Mouse (Mus musculus) right cerebral cortex, postnatal 25 days (tissue): ENCODE results near the gene Padi3.

ENCODE experiments used
- DNase-seq: peaks from one replicate; pipeline ENCODE4 v3.0.0; 2022

The Padi3 gene

GRCm38 (mm10) chr4:140810458-140811260, at the start of gene Padi3:
Gene Padi3 (minus strand): TSS chr4:140810648.
- DNase-seq: no peak

- DNase-seq: no peak
Observed at GRCm38 (mm10) chr4:140859291-140859690, 48.8 kb upstream of the Padi3 start.

GRCm38 (mm10) chr4:140857813-140858212, 47.4 kb upstream of the Padi3 start:
- no peak for DNase-seq

GRCm38 (mm10) chr4:140857041-140857440, 46.6 kb upstream of the Padi3 start:
- no peak for DNase-seq

- DNase-seq: no peak
Observed at GRCm38 (mm10) chr4:140855151-140855550, 44.7 kb upstream of the Padi3 start.

- DNase-seq: no peak
Observed at GRCm38 (mm10) chr4:140854455-140854864, 44.0 kb upstream of the Padi3 start.

GRCm38 (mm10) chr4:140853626-140854025, 43.2 kb upstream of the Padi3 start:
- no peak for DNase-seq

- no peak for DNase-seq
Observed at GRCm38 (mm10) chr4:140849310-140849709, 38.9 kb upstream of the Padi3 start.

GRCm38 (mm10) chr4:140845666-140846065, 35.2 kb upstream of the Padi3 start, which contains the start of gene Padi1:
Gene Padi1 (minus strand): TSS chr4:140845778.
- no peak for DNase-seq

- DNase-seq: no peak
Observed at GRCm38 (mm10) chr4:140844991-140845390, 34.5 kb upstream of the Padi3 start.

GRCm38 (mm10) chr4:140843670-140844280, 33.3 kb upstream of the Padi3 start:
- DNase-seq: no peak

GRCm38 (mm10) chr4:140842909-140843308, 32.5 kb upstream of the Padi3 start:
- DNase-seq: no peak

- no peak for DNase-seq
Observed at GRCm38 (mm10) chr4:140837879-140838278, 27.4 kb upstream of the Padi3 start.

- DNase-seq: no peak
Observed at GRCm38 (mm10) chr4:140836208-140836866, 25.9 kb upstream of the Padi3 start.

GRCm38 (mm10) chr4:140835682-140836081, 25.2 kb upstream of the Padi3 start:
- no peak for DNase-seq

- no peak for DNase-seq
Observed at GRCm38 (mm10) chr4:140834327-140834934, 24.0 kb upstream of the Padi3 start.

- DNase-seq: no peak
Observed at GRCm38 (mm10) chr4:140832821-140833220, 22.4 kb upstream of the Padi3 start.

GRCm38 (mm10) chr4:140831808-140832207, 21.4 kb upstream of the Padi3 start:
- DNase-seq: no peak

- no peak for DNase-seq
Observed at GRCm38 (mm10) chr4:140827237-140827636, 16.8 kb upstream of the Padi3 start.

GRCm38 (mm10) chr4:140825942-140826341, 15.5 kb upstream of the Padi3 start:
- no peak for DNase-seq

- DNase-seq: peak; percentile 28
Observed at GRCm38 (mm10) chr4:140821988-140822387, 11.5 kb upstream of the Padi3 start.

- no peak for DNase-seq
Observed at GRCm38 (mm10) chr4:140817413-140817812, 7.0 kb upstream of the Padi3 start.
